Mouse (Mus musculus) thymus, postnatal 10 days (tissue): Measurements from ENCODE around the gene Riox2.

Source experiments
- DNase-seq, 2 experiments: peaks; one replicate each; pipeline ENCODE4 v3.0.0; 2021; ENCODE audit warnings: low spot score in 2 of 2

The Riox2 gene

DNA sequence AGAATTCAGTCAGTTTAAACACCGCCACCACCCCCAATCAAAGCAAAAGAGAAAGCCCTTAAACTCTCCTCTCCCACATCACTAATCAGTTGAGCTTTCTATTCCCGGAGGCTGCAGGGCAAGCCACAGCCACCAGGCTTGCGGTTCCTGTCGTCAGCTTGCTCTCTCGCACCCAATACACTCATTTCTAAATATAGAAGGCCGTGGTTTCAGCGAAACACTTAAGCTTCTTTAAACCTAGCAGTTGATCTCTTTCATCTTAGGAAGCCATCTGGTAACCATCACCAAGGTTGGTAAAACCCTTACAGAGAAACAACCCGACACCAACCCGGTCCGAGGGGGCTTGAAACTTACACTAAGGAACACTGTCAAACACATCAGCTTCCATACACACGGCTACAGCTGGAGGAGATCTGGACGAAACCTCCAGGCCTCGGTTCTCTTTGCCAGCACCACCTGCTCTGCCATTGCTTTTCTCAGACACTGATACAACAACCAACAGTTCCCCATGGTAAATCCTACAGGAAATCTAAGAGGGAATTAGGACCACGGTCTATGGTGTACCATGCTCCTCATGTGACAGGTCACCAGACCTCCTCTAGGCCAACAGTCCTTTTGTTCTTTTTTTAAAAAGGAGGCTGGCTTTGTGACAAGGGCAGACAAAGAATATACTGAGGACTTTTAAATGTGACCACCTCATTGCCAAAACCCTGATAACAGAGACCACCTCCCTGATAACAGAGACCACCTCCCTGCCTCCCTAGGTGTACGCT is 46.1 kb downstream of the Riox2 start:
- peak in 1 of 2 experiments; percentile 17 for DNase-seq

DNA sequence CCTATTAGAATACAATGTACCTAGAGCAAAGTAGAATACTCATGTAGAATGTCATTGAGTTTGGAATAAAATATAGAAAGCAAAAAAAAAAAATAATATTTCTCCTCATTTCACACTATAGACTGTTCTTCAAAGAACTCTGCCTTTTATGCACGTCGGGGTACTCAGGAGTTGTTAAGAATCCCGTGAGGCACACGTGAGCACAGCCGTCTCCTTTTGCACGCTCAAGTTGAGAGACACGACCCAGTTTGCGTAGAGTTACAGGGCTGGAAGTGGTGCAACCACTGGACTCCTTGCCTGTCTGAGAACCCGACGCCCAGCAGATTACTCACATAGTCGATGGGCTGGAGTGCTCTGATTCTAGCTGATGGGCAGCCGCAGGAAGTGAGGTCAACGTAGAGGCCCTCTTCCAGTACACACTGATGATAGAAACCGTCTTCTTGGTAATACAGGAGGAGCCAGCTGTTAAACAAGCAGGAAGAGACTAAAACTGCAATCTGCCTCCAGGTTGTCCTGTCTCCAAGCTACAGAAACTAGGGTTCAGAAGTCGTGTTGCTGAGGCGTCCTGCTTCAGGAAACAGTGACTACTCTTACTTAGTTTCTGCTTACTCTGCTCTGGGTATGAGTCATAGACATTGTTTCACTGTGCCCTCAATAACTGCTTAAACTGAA is 50.3 kb downstream of the Riox2 start:
- no peak for DNase-seq

DNA sequence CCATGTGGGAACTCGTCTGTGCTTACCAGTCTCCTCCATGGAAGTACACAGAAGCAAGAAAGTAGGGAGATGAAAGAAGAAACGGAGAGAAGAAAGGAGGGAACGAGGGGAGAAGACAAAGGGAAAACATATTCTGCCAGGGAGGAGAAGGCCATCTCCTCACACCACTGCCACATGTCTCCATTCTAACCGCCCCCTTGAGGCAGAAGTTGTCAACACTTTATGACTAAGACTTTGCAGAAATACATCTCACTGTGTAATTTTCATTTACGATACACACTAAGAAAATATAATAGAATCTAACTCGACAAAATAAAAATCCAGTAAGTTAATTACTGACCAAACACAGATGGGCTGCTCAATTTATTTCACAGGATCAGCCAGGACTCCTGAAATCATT is 55.4 kb downstream of the Riox2 start:
- DNase-seq, result no peak

DNA sequence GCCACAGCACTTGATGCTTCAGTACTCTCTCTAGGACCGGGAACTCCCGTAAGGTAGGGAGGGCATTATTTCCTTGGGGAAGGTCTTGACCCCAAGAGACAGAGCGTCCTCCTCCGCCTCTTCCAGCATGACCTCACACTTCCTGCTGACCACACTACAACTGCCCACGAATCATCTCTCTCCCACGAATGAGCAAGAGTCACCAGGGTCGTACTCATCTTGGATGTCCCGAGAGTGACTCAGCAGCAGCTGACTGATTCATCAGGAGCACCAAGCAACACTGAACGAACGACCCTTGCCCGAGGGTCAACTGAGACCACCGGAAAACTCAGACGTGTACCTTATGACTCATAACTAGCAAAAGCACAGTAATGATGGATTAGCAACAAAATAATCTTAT is 58.0 kb downstream of the Riox2 start:
- DNase-seq, result no peak

DNA sequence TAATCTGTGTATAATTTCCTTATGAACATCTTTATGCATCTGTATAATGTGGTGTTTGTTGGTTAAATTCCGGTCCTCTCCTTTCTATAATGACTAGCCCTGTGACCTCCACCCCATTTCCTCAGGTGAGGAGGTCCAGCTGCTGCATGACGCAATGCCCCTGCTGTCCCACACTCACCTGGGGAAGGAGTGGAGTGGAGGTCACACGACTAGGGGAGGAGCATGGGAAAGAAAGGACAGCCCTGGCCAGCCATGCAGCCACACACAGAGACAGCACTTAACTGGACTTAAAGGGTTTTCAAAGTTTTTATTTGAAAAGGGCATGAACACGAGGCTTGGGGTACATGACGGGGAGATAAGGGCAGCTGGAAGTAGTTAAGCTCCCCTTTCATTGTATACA is 59.7 kb downstream of the Riox2 start:
- DNase-seq, result no peak

DNA sequence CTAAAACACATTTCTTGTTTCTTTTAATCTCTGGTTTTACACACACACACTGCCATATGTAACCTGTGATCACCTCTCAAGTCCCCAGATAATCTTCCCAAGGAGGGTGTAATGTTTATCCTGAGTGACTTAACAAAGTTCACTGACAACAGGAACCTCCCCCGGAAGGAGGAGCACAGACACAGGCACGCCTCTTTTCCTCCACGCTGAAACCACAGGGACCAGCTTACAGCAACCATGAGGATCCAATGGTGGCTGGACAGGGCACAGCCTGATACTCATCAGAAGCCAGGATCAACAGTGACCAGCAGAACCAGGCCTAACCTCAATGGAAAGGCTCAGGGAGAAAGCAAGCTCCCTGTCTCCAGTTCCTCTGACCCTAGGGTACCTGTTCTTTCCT is 61.0 kb downstream of the Riox2 start:
- no peak for DNase-seq

DNA sequence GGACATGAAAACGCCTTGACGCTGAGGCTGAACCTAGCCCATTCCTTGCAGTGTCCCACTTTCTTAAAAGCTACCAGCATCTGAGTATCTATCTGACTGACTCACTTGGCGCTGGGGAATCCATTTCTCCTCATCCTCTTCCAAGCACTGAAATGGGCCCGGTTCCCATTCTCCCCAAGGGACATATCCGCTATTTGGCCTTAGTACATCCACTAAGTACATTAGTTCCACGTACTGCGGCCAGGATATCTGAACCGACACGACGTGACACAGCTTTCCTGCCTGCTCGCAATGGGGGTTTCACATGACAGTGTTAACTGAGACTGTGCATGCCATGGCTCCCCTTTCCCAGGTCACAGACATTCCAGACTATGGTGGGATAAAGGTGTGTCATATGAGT is 62.8 kb downstream of the Riox2 start:
- no peak for DNase-seq

DNA sequence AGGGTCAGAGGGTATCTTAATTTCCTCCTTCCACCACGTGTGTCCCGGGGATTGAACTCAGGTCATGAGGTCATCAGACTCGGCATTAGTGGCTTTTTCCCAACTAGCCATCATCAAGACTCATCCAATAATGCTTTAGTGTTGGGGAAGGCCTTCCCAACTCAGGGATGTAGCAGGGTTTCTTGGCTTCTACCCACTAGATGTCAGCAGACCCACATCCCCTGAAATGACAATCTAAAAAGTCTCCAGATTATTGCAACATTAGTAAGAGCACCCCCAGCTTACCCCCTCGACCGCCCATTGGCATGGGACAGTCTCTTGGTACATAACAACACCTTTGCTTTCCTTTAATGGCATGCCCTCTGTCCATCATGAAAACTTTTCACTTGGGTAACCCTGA is 64.1 kb downstream of the Riox2 start:
- DNase-seq, result no peak

DNA sequence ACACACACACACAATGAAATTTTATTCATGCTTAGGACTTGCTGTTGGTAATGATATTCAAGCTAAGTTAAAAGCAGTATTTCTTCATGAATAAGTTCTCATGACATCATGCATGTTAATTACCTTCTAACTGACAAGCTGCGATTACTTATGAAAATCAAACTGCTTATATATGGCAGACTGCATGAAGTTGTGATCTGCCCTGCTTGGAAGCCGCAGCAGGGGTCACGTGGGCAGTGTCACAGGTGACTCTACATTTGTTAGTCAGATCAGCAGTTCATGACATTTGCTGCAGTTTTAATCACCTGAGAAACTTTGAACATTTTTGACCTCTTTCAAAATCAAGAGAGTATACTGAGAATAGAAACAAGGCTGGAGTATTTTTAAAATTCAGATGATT is 69.4 kb downstream of the Riox2 start:
- DNase-seq, result no peak

DNA sequence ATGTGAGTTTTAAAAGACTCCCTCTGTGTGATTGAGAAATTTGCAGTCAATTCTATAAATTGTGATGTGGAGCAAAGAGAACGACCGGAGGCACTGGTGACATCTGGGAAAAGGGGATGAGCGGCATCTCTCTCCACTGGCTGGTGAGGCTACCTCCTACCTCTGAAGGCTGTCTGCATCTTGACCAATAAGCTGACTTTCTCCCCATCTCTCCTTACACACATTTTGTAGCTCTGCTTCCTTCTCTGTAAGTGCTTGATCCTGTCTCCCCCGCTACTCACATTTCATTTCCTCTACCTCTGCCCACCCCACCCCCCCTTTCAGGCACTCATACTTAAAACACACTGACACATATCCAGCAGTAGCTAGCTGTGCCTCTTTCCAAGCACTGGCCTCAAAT is 69.8 kb downstream of the Riox2 start:
- DNase-seq, result no peak
